Mouse (Mus musculus) c-Kit-positive CD71-positive TER-119-positive erythroid progenitor cells, embryonic 14.5 days (primary cell): ENCODE data around the gene Slc7a6.
"Not testable (repeated sequence)": the region's sequence is repeated elsewhere in the genome, so short reads cannot be mapped to it uniquely, and the experiment has no call there.

ENCODE experiments used
- DNase-seq: peaks from one replicate; pipeline ENCODE4 v3.0.0-alpha.2; 2013; ENCODE audit warnings: low spot score

The Slc7a6 gene

GRCm38 (mm10) chr8:106186394-106186793 lies 17.7 kb downstream of the Slc7a6 start:
- DNase-seq, result no peak

- no peak for DNase-seq
Observed at GRCm38 (mm10) chr8:106189162-106189561, 20.5 kb downstream of the Slc7a6 start.

- DNase-seq, result peak; percentile 44
Observed at GRCm38 (mm10) chr8:106191639-106192038, 23.0 kb downstream of the Slc7a6 start.

- DNase-seq, result no peak
Observed at GRCm38 (mm10) chr8:106193162-106193561, 24.5 kb downstream of the Slc7a6 start.

- DNase-seq, result no peak
Observed at GRCm38 (mm10) chr8:106194062-106194461, 25.4 kb downstream of the Slc7a6 start.

- peak; percentile 28 for DNase-seq
Observed at GRCm38 (mm10) chr8:106198741-106199140, 30.1 kb downstream of the Slc7a6 start.

- DNase-seq, result not testable (repeated sequence)
Observed at GRCm38 (mm10) chr8:106199596-106199995, 30.9 kb downstream of the Slc7a6 start.

GRCm38 (mm10) chr8:106210035-106210731 lies 41.5 kb downstream of the Slc7a6 start:
- peak; percentile 48 for DNase-seq

- peak; percentile 90 for DNase-seq
Observed at GRCm38 (mm10) chr8:106210821-106211345, 42.2 kb downstream of the Slc7a6 start, which contains the start of the genes Slc7a6os and Prmt7. Slc7a6os (minus strand) TSS chr8:106210935. Prmt7 (plus strand) TSS chr8:106210936.

- no peak for DNase-seq
Observed at GRCm38 (mm10) chr8:106211421-106211820, 42.8 kb downstream of the Slc7a6 start.

- no peak for DNase-seq
Observed at GRCm38 (mm10) chr8:106213959-106214358, 45.3 kb downstream of the Slc7a6 start.

- no peak for DNase-seq
Observed at GRCm38 (mm10) chr8:106219620-106220019, 51.0 kb downstream of the Slc7a6 start.

- peak; percentile 52 for DNase-seq
Observed at GRCm38 (mm10) chr8:106226589-106226988, 57.9 kb downstream of the Slc7a6 start.

GRCm38 (mm10) chr8:106231536-106231935 lies 62.9 kb downstream of the Slc7a6 start:
- no peak for DNase-seq

GRCm38 (mm10) chr8:106232751-106233150 lies 64.1 kb downstream of the Slc7a6 start:
- DNase-seq, result no peak

GRCm38 (mm10) chr8:106234567-106235261 lies 66.1 kb downstream of the Slc7a6 start:
- DNase-seq, result no peak

GRCm38 (mm10) chr8:106237106-106237505 lies 68.4 kb downstream of the Slc7a6 start:
- no peak for DNase-seq
